In the genomic region with DNA sequence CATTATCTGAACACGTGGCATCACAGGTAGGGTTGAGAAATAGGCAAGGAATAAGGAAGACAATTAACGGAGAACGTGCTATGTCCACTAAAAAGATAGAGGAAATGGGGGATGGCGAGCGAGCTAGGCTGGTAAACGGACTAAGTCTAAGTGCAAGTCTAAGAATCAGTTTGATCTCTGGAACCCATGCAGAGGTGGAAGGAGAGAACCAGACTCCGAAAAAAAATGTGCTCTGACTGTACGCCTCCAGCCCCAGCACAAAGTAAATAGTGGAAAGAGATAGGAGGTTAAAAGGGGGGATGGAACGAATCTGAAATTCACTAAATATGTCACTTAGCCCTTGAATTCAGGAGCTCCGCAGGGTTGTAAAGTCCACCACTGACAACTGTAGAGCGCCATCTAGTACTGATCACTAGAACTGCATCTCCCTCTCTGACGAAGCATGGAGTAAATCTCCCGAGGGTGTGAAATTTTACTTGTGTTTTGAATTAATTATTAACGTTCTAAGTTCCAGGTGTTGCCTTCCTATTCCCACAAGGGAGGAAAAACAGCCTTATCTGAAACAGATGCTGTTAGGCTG, we compare ENCODE assay signal across 9 mouse cellular contexts. TPM values are rescaled to one million over a fixed set of nuclear protein-coding genes. Genes with fewer than 3 reads are reported as not detected.
DNase-seq lines count a peak whose midpoint lies in the region; ATAC-seq and TF ChIP-seq lines count a peak whose summit lies in the region.
"Had no signal": no experiment of that assay in that cellular context is flagged by ENCODE, and none has a peak within 500 bp of the region (broad histone marks: within the 10 kb centered on the region; RNA-seq: fewer than 3 reads in every experiment).

No protein-coding gene starts in this region.

- H3K36me3 ChIP-seq in C2C12 (ENCODE audit: control insufficient read depth, insufficient read depth) = no peaks in the 10 kb centered on the region
- no peaks in the 10 kb centered on the region for H3K36me3 ChIP-seq in hindbrain, embryonic 14.5 days (replicated peaks; ENCODE audit: control insufficient read depth, insufficient read depth)
- no peaks in the 10 kb centered on the region for H3K36me3 ChIP-seq in limb, embryonic 10.5 days
- no peaks in the 10 kb centered on the region for H3K36me3 ChIP-seq in stomach, embryonic 16.5 days (ENCODE audit: control insufficient read depth, insufficient read depth, low read length)

- ATAC-seq in hindbrain, embryonic 14.5 days (ENCODE audit: low FRiP score) = no peak
- ATAC-seq in stomach, embryonic 16.5 days (ENCODE audit: insufficient read depth, low FRiP score) = no peak

- H3K27ac ChIP-seq in hindbrain, embryonic 14.5 days = no peak overlapping the region
- no peak overlapping the region for H3K27ac ChIP-seq in limb, embryonic 10.5 days
- H3K27ac ChIP-seq in stomach, embryonic 16.5 days (ENCODE audit: low read length) = no peak overlapping the region

- no peak overlapping the region for H3K4me3 ChIP-seq in C2C12 (ENCODE audit: insufficient read depth, poor library complexity, severe bottlenecking)
- no peak overlapping the region for H3K4me3 ChIP-seq in hindbrain, embryonic 14.5 days (replicated peaks; ENCODE audit: low read length)
- no peak overlapping the region for H3K4me3 ChIP-seq in limb, embryonic 10.5 days
- no peak overlapping the region for H3K4me3 ChIP-seq in stomach, embryonic 16.5 days (replicated peaks; ENCODE audit: low read length)

- H3K9ac ChIP-seq in hindbrain, embryonic 14.5 days = no peak overlapping the region
- H3K9ac ChIP-seq in stomach, embryonic 16.5 days (ENCODE audit: low read length) = no peak overlapping the region

- no peaks in the 10 kb centered on the region for H3K9me3 ChIP-seq in hindbrain, embryonic 14.5 days (ENCODE audit: control insufficient read depth, low read length)
- H3K9me3 ChIP-seq in limb, embryonic 10.5 days (replicated peaks) = no peaks in the 10 kb centered on the region
- H3K9me3 ChIP-seq in stomach, embryonic 16.5 days (replicated peaks; ENCODE audit: control insufficient read depth, low read length) = no peaks in the 10 kb centered on the region

- H3ac ChIP-seq in C2C12 (ENCODE audit: control insufficient read depth, insufficient read length, low read depth) = no peak overlapping the region

- no peaks in the 10 kb centered on the region for H3K27me3 ChIP-seq in C2C12 (ENCODE audit: control insufficient read depth, insufficient read depth, insufficient read length)
- H3K27me3 ChIP-seq in hindbrain, embryonic 14.5 days (ENCODE audit: control insufficient read depth, insufficient read depth, low read length) = no peaks in the 10 kb centered on the region
- H3K27me3 ChIP-seq in limb, embryonic 10.5 days (ENCODE audit: low read depth, poor library complexity, severe bottlenecking) = no peaks in the 10 kb centered on the region
- H3K27me3 ChIP-seq in stomach, embryonic 16.5 days (ENCODE audit: control insufficient read depth, insufficient read depth, low read length) = no peaks in the 10 kb centered on the region

- peak; percentile 24 for DNase-seq in gastrocnemius, adult 18-20 months (ENCODE audit: low spot score)
- DNase-seq in gastrocnemius, adult 8-10 months (ENCODE audit: low spot score in 2 of 2) = no peak
- DNase-seq in cerebellum, postnatal 36 days = peak; percentile 26 to 54
- peak; percentile 44 for DNase-seq in hindbrain, embryonic 14.5 days (ENCODE audit: low spot score)
- peak; percentile 31 for DNase-seq in limb, embryonic 10.5 days (ENCODE audit: low spot score)
- no peak for DNase-seq in spleen, postnatal 36 days (ENCODE audit: low spot score in 2 of 2)

- no peaks in the 10 kb centered on the region for H3K4me1 ChIP-seq in hindbrain, embryonic 14.5 days (replicated peaks; ENCODE audit: control insufficient read depth, insufficient read depth, low read length)
- no peaks in the 10 kb centered on the region for H3K4me1 ChIP-seq in limb, embryonic 10.5 days
- H3K4me1 ChIP-seq in stomach, embryonic 16.5 days (ENCODE audit: control insufficient read depth, insufficient read depth, low read length) = no peaks in the 10 kb centered on the region

- no peak overlapping the region for H3K4me2 ChIP-seq in hindbrain, embryonic 14.5 days (replicated peaks)
- H3K4me2 ChIP-seq in stomach, embryonic 16.5 days (ENCODE audit: low read depth, low read length) = peak overlapping the region; percentile 10; the same call in 1 of the 2 replicates

- H3K79me3 ChIP-seq in C2C12 (ENCODE audit: low read depth) = no peaks in the 10 kb centered on the region

- WGBS in hindbrain, embryonic 14.5 days = 42% methylated on average over 14 of the region's 14 CpGs
- 40% methylated on average over 14 of the region's 14 CpGs for WGBS in limb, embryonic 10.5 days
- 31% methylated on average over 14 of the region's 14 CpGs for WGBS in stomach, embryonic 16.5 days

- H3K79me2 ChIP-seq in C2C12 (ENCODE audit: control insufficient read depth, insufficient read depth) = no peaks in the 10 kb centered on the region

- peak; percentile 25 for TF ChIP-seq CTCF in C2C12 (IDR thresholded peaks at IDR 0.05; ENCODE audit: control insufficient read depth, insufficient read depth, insufficient read length)

TF ChIP-seq in C2C12, 6 proteins besides CTCF, POLR2A, EP300 and RAD21:
- TF ChIP-seq MAX (IDR thresholded peaks at IDR 0.05) (no peak), FOSL1 (IDR thresholded peaks at IDR 0.05; ENCODE audit: insufficient read depth, low read length, poor library complexity, severe bottlenecking) (no peak), MYOD1 (IDR thresholded peaks at IDR 0.05; ENCODE audit: control insufficient read depth, insufficient read length, low read depth) (no peak), CEBPB (IDR thresholded peaks at IDR 0.05; ENCODE audit: low read depth) (no peak), USF1 (IDR thresholded peaks at IDR 0.05; ENCODE audit: low read depth) (no peak), MYOG (IDR thresholded peaks at IDR 0.05; ENCODE audit: control insufficient read depth, extremely low read depth, insufficient read length) (no peak)

RNA-seq across cellular contexts. Expression of a gene that starts 44.8 kb away (rescaled TPM):
- 10 to 100 TPM; 30.3 to 32.1 TPM for total RNA-seq in gastrocnemius, adult 18-20 months (2021)
- total RNA-seq in gastrocnemius, adult 8-10 months (2022) = 10 to 100 TPM; 27.3 to 37.2 (median 31.5) TPM
- 13.4 TPM for polyA plus RNA-seq in C2C12 (2012; fragmentation: generic; extraction: Trizol)
- polyA plus RNA-seq in hindbrain, embryonic 14.5 days (2014; fragmentation: Nextera tagmentation; extraction: Ambion mirVana) = 53.0 and 56.7 TPM in 2 replicates
- 16.3 and 18.3 TPM in 2 replicates for polyA plus RNA-seq in limb, embryonic 10.5 days (2016; fragmentation: Nextera tagmentation; extraction: Ambion mirVana)
- polyA plus RNA-seq in stomach, embryonic 16.5 days (2015; fragmentation: Nextera tagmentation; extraction: Ambion mirVana) = 35.1 and 41.6 TPM in 2 replicates

RNA-seq across cellular contexts. Expression of a gene that starts 46.4 kb away (rescaled TPM):
- 1 to 10 TPM; 1.1 TPM for total RNA-seq in gastrocnemius, adult 18-20 months (2021)
- 1 to 10 TPM in 3 of 4 experiments, under 1 TPM in 1; 0.87 to 1.8 (median 1.2) TPM for total RNA-seq in gastrocnemius, adult 8-10 months (2022)
- 0.01 TPM for polyA plus RNA-seq in C2C12 (2012; fragmentation: generic; extraction: Trizol)
- polyA plus RNA-seq in hindbrain, embryonic 14.5 days (2014; fragmentation: Nextera tagmentation; extraction: Ambion mirVana) = 1.7 and 1.8 TPM in 2 replicates
- polyA plus RNA-seq in limb, embryonic 10.5 days (2016; fragmentation: Nextera tagmentation; extraction: Ambion mirVana) = 0.26 and 0.56 TPM in 2 replicates
- 4.7 and 5.5 TPM in 2 replicates for polyA plus RNA-seq in stomach, embryonic 16.5 days (2015; fragmentation: Nextera tagmentation; extraction: Ambion mirVana)
- polyA plus RNA-seq: small intestine, adult 2 months had no signal

Comparison
In these comparisons a context has a peak if more than half of its experiments do, and no peak if none do; other contexts are left out.
1. DNase-seq: peak in gastrocnemius, adult 18-20 months (single experiment), cerebellum, postnatal 36 days (2 of 2), hindbrain, embryonic 14.5 days (single experiment) and limb, embryonic 10.5 days (single experiment); none in gastrocnemius, adult 8-10 months (0 of 2) and spleen, postnatal 36 days (0 of 2).